Comparison of ENCODE assay signal across 8 mouse cellular contexts in the genomic region with DNA sequence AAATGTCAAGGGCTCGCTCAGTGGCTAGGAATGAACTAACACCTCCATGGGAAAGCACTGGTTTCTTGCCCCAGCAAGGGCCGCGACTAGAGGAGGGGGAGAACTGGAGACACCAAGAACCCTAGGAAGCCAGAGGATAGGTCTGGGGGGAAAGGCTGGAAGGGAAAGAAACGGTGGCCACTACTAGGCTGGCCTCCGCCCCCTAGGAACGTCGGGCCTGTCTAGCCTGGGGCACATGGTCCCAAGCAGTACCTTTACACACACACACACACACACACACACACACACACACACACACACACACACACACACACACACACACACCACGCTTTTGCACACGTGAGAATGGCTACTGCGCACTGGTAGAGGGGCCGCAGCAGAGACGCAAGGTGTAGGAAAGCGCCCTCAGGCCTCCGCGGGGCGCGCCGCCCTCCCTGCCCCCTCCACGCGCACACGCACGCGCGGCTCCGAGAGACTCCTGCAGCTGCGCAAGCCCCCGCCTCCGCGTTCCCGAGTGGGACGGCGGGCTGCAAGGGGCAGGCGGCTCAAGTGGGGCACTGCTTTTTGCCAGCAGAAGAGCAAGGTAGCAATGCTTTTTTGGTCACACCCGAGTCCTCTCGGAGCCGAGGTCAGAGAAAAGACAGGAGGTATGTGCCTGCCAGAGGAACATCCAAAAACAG.
DNase-seq lines count a peak whose midpoint lies in the region; ATAC-seq and TF ChIP-seq lines count a peak whose summit lies in the region.

No protein-coding gene starts in this region.

- ATAC-seq in megakaryocyte-erythroid progenitor cell, adult 5-6 weeks (replicated peaks; ENCODE audit: low FRiP score, low TSS enrichment, poor library complexity, severe bottlenecking): no peak

- intact Hi-C loops in heart, postnatal 36 days (cut with DNase I): no loop called here
- intact Hi-C loops in left cerebral cortex, adult 2 months (cut with DNase I): loop anchor here (5.0 kb wide), 1 partner anchor 42 kb away; no protein-coding TSS in a partner anchor

- H3K4me1 ChIP-seq in embryonic fibroblast, embryonic 13.5 days (ENCODE audit: control insufficient read depth, insufficient read depth, low read length): peaks cover 9% of the 10 kb centered on the region

- peak; percentile 38 for DNase-seq in ES-CJ7 (ENCODE audit: low read depth, low spot score)
- peak; percentile 39 to 48 for DNase-seq in adrenal gland, adult 18-20 months (ENCODE audit: low spot score in 2 of 2)
- DNase-seq in heart, postnatal 36 days: peak; percentile 31 to 45
- peak; percentile 69 to 79 for DNase-seq in left cerebral cortex, adult 2 months (ENCODE audit: extremely low spot score in 1 of 2, low spot score in 2 of 2)
- DNase-seq in thymus, postnatal 0 days (ENCODE audit: low spot score): peak; percentile 68

- no peaks in the 10 kb centered on the region for H3K36me3 ChIP-seq in myocyte (ENCODE audit: control insufficient read depth, insufficient read depth)

- no peaks in the 10 kb centered on the region for H3K27me3 ChIP-seq in myocyte (ENCODE audit: control insufficient read depth, insufficient read depth, insufficient read length)

- no peak for TF ChIP-seq CTCF in embryonic fibroblast, embryonic 13.5 days (IDR thresholded peaks at IDR 0.05; ENCODE audit: borderline replicate concordance, insufficient read depth, low read length)
- TF ChIP-seq CTCF in left cerebral cortex, adult 2 months (IDR thresholded peaks at IDR 0.05): no peak

- TF ChIP-seq POLR2A in embryonic fibroblast, embryonic 13.5 days (IDR thresholded peaks at IDR 0.05; ENCODE audit: low read depth, low read length): 0 out of 2 replicates have a peak, but pooled peaks have one; percentile 37
- TF ChIP-seq POLR2A in myocyte (IDR thresholded peaks at IDR 0.05; ENCODE audit: insufficient read length, low read depth): peak; percentile 46

- peak overlapping the region; percentile 77 for H3K4me2 ChIP-seq in myocyte (ENCODE audit: low read depth)

- H3K4me3 ChIP-seq in embryonic fibroblast, embryonic 13.5 days (ENCODE audit: insufficient read depth, low read length): peak overlapping the region; percentile 63
- peak overlapping the region; percentile 57 for H3K4me3 ChIP-seq in left cerebral cortex, adult 2 months
- peak overlapping the region; percentile 79 for H3K4me3 ChIP-seq in myocyte

- peak overlapping the region; percentile 52 for H3ac ChIP-seq in myocyte (ENCODE audit: control insufficient read depth, insufficient read length)

- H3K79me2 ChIP-seq in myocyte (ENCODE audit: control insufficient read depth, insufficient read depth): peaks cover 18% of the 10 kb centered on the region

- peak overlapping the region; percentile 36; the same call in 1 of the 2 replicates for H3K27ac ChIP-seq in embryonic fibroblast, embryonic 13.5 days (ENCODE audit: insufficient read depth, low read length)
- H3K27ac ChIP-seq in left cerebral cortex, adult 2 months: peak overlapping the region; percentile 82

TF ChIP-seq in myocyte, 11 proteins besides CTCF, POLR2A, EP300 and RAD21:
- TF ChIP-seq MYOG (IDR thresholded peaks at IDR 0.05; ENCODE audit: control insufficient read depth in 1 of 3, insufficient read depth in 1 of 3, insufficient read length in 2 of 3, low read depth in 2 of 3) (peak in 2 of 3 experiments; percentile 37 to 71), TCF3 (IDR thresholded peaks at IDR 0.05; ENCODE audit: insufficient read length, low read depth) (no peak), MYOD1 (IDR thresholded peaks at IDR 0.05; ENCODE audit: control insufficient read depth in 1 of 3, insufficient read length in 2 of 3, low read depth in 2 of 3) (peak in 1 of 3 experiments; percentile 65), POLR2AphosphoS2 (IDR thresholded peaks at IDR 0.05; ENCODE audit: insufficient read length, low read depth) (peak; percentile 35), REST (IDR thresholded peaks at IDR 0.05; ENCODE audit: insufficient read depth, insufficient read length) (no peak), USF1 (IDR thresholded peaks at IDR 0.05; ENCODE audit: low read depth) (no peak), SRF (IDR thresholded peaks at IDR 0.05; ENCODE audit: control insufficient read depth, insufficient read length, low read depth) (no peak), TCF12 (IDR thresholded peaks at IDR 0.05; ENCODE audit: insufficient read depth, poor library complexity, severe bottlenecking) (no peak), MAX (IDR thresholded peaks at IDR 0.05; ENCODE audit: low read depth) (no peak), E2F4 (IDR thresholded peaks at IDR 0.05; ENCODE audit: insufficient read depth) (no peak), CEBPB (IDR thresholded peaks at IDR 0.05; ENCODE audit: insufficient read depth, poor library complexity, severe bottlenecking) (no peak)
